Mouse (Mus musculus) embryonic fibroblast, embryonic 13.5 days (primary cell): ENCODE measurements around the gene Ptgs1. TPM values are rescaled to one million over a fixed set of nuclear protein-coding genes. Genes with fewer than 3 reads are reported as not detected.
A peak's percentile ranks its signal among the peaks of the same experiment; 100 is the strongest.

ENCODE experiments used
- H3K27ac ChIP-seq: 2 replicates; pipeline ENCODE4 v1.5.1; 2012; ENCODE audit warnings: low read length, control low read depth, inconsistent platforms; ENCODE audit not compliant: insufficient read depth
- H3K4me1 ChIP-seq: 2 replicates; pipeline ENCODE4 v1.6.1; 2011; ENCODE audit warnings: low read length; ENCODE audit not compliant: control insufficient read depth, insufficient read depth
- H3K4me3 ChIP-seq: 2 replicates; pipeline ENCODE4 v1.5.1; 2011; ENCODE audit warnings: mild to moderate bottlenecking, control low read depth, low read length; ENCODE audit not compliant: insufficient read depth
- CTCF ChIP-seq: IDR thresholded peaks from 2 replicates; pipeline ENCODE4 v1.5.1; 2011; ENCODE audit warnings: mild to moderate bottlenecking, control low read depth, low read length, moderate library complexity, borderline replicate concordance; ENCODE audit not compliant: insufficient read depth
- POLR2A ChIP-seq: IDR thresholded peaks from 2 replicates; pipeline ENCODE4 v1.6.1; 2011; ENCODE audit warnings: low read depth, mild to moderate bottlenecking, control low read depth, low read length, moderate library complexity
- polyA plus RNA-seq: library from polyadenylated mRNA; stranded (reverse); fragments of >200 nt; gene quantifications from 2 replicates; pipeline ENCODE4 v1.2.4, GENCODE M21; 2011; ENCODE audit warnings: low read depth; ENCODE audit not compliant: missing spikeins, insufficient read length

The Ptgs1 gene
- polyA plus RNA-seq, 1 experiment = 22.5 TPM

DNA sequence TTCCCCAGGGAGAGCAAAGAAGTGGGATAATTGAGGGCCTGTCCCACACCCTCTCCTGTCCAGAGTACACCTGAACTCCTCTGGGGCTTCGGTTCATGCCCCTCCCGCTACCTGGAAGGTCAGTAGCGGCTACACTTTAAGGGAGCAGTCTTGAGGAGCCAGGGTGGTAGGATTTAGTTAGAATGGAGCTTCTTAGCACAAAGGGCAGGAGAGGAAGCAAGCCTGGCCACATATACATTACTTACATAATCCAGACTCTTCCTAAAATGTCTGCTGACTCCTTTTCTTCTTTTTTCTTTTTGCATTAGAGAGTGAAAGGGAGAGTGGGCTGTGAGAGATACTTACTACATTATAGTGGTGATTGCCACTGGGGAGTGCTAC lies 31.4 kb upstream of the Ptgs1 start:
- H3K27ac ChIP-seq = no peak overlapping the region
- H3K4me3 ChIP-seq = no peak overlapping the region
- H3K4me1 ChIP-seq = 0 out of 2 replicates have a peak, but pooled peaks cover 2% of the 10 kb centered on the region
- TF ChIP-seq CTCF (no peak), POLR2A (no peak)

- H3K4me1 ChIP-seq = 0 out of 2 replicates have a peak, but pooled peaks cover 2% of the 10 kb centered on the region
- no peak for TF ChIP-seq CTCF
- no peak overlapping the region for H3K4me3 ChIP-seq
- H3K27ac ChIP-seq = no peak overlapping the region
These were observed 29.4 kb upstream of the Ptgs1 start for GRCm38 (mm10) chr2:36200813-36201212.

DNA sequence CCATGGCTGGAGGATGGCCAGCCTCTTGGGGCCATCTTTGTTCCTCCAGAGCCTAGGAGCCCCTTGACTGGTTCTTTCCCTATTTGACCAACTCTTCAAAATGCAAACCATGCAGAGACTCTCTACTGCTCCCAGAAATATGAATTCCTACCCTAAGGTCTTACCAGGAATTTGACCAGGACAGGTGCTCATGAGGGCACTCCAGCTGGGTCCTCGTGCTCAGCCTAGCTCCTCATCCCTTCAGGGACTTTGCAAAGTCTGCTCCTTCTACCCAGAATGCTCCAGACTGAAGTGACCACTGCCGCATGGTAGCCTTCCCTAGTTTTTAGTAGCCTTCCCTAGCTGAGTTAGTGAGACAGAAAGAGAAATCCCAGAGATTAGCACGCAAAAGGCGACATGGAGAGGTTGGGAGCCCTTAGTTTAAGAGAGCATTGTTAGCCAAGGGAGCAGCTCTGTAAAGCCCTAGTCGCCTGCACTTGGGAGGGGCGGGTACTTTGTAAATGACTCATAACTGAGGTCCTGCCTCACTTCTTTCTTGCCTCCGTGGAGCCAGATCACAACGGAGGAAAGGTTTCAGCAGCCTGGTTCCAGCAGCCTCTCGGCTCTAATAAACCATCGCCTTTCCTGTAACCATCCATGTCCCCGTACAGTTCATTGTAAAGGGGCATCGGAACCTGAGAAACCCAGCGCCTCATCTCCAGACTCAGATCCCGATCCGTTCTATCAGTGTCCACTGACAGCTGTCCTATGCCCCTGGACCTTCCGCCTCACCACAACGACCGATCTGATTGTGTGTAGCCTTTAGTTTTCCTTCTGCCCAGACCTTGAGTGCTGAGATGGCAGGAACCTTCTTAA lies 28.2 kb upstream of the Ptgs1 start:
- 0 out of 2 replicates have a peak, but pooled peaks cover 2% of the 10 kb centered on the region for H3K4me1 ChIP-seq
- no peak overlapping the region for H3K27ac ChIP-seq
- no peak for TF ChIP-seq CTCF
- TF ChIP-seq POLR2A = no peak
- 0 out of 2 replicates have a peak overlapping the region, but pooled peaks have one; percentile 2 for H3K4me3 ChIP-seq

DNA sequence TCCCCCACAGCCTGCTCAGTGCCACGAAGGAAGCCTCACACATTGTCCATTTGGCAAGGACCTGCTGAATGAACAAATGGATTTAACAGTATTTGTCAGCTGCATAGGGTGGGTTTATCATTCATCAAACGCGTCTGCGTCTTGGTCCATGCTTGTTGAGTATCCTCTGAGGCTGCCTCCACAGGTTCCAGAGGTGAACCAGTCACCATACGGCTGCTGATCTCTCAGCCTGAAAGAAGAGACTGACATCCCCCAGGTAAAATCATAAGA lies 27.7 kb upstream of the Ptgs1 start:
- Histone ChIP-seq H3K4me1 (0 out of 2 replicates have a peak, but pooled peaks cover 2% of the 10 kb centered on the region), H3K27ac (no peak overlapping the region), H3K4me3 (no peak overlapping the region)
- no peak for TF ChIP-seq CTCF
- no peak for TF ChIP-seq POLR2A

GRCm38 (mm10) chr2:36203011-36203825 lies 27.0 kb upstream of the Ptgs1 start:
- no peak for TF ChIP-seq CTCF
- TF ChIP-seq POLR2A = no peak
- no peak overlapping the region for H3K4me3 ChIP-seq
- no peak overlapping the region for H3K27ac ChIP-seq

DNA sequence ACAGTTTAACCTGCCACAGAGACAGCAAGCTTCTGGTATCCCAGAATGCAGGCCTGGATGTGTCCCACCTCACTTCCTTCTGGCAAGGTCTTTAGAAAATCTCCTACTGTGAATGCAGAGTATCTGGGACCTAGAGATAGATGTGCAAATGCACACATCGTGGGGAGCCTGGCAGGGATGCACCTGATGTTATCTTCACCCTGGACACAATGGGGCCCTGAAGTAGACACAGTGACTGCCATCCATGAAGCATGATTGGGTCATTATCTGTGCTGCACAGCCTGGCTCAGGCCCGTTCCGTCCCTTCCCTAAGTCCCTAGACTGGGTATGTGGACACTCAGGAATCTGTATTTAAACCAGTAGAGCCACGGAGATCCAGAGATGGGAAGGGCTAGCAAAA lies 25.6 kb upstream of the Ptgs1 start:
- Histone ChIP-seq H3K4me1 (0 out of 2 replicates have a peak, but pooled peaks cover 2% of the 10 kb centered on the region), H3K4me3 (no peak overlapping the region), H3K27ac (no peak overlapping the region)
- no peak for TF ChIP-seq CTCF
- no peak for TF ChIP-seq POLR2A

More at GRCm38 (mm10) chr2:36203011-36203825, 27.0 kb upstream of the Ptgs1 start:
- H3K4me1 ChIP-seq = 0 out of 2 replicates have a peak, but pooled peaks cover 2% of the 10 kb centered on the region

- no peaks in the 10 kb centered on the region for H3K4me1 ChIP-seq
- TF ChIP-seq CTCF (no peak), POLR2A (no peak)
- H3K27ac ChIP-seq = no peak overlapping the region
- H3K4me3 ChIP-seq = no peak overlapping the region
These were observed 23.2 kb upstream of the Ptgs1 start for GRCm38 (mm10) chr2:36207071-36207470.

DNA sequence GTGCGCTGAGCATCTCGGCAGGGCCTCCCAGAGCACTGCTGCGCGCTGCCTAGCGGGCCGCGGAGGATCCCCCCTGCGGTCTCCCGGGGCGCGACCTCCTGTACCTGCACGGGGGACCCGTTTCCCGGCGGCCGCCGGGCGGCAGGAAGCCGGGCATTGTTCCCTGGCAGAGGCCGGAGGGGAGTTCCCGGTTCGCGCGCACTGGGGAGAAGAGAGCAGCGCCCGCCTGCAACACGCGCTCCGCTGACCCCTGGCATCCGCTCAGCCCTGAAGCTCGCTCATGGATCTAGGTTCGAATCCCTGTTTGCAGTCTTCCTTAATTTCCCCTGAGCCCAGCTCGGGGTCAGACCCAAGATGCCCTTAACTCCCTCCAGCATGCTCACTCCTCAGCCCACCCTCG lies 19.4 kb upstream of the Ptgs1 start:
- no peak for TF ChIP-seq CTCF
- no peak for TF ChIP-seq POLR2A
- Histone ChIP-seq H3K4me1 (no peaks in the 10 kb centered on the region), H3K4me3 (no peak overlapping the region), H3K27ac (no peak overlapping the region)

DNA sequence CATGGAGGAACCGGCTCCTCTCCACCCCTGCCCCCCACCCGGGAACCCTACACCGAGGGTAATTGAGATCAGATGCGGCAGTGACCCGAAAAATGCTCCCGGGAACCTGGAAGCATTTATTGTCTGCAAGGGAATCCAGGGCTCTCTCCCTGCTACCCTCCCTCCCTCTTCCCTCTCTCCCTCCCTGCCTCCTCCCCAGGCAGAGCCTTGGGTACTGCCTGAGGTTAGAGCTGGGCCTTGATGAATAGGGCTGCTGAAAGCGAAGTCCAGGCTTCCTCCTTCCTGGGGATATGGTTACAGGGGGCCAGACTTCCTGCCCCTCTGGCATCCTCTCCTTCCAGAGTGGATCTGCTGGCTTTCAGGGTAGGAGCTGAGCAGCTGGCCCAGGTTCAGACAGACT lies 18.4 kb upstream of the Ptgs1 start:
- Histone ChIP-seq H3K4me1 (no peaks in the 10 kb centered on the region), H3K27ac (no peak overlapping the region), H3K4me3 (no peak overlapping the region)
- TF ChIP-seq CTCF (no peak), POLR2A (no peak)

GRCm38 (mm10) chr2:36213108-36213507 lies 17.1 kb upstream of the Ptgs1 start:
- H3K4me3 ChIP-seq = no peak overlapping the region
- H3K4me1 ChIP-seq = peaks cover 4% of the 10 kb centered on the region; the same call in 1 of the 2 replicates
- H3K27ac ChIP-seq = no peak overlapping the region
- TF ChIP-seq CTCF (no peak), POLR2A (no peak)
